Mouse (Mus musculus): Measurements from ENCODE around the gene Phf21b.

DNA sequence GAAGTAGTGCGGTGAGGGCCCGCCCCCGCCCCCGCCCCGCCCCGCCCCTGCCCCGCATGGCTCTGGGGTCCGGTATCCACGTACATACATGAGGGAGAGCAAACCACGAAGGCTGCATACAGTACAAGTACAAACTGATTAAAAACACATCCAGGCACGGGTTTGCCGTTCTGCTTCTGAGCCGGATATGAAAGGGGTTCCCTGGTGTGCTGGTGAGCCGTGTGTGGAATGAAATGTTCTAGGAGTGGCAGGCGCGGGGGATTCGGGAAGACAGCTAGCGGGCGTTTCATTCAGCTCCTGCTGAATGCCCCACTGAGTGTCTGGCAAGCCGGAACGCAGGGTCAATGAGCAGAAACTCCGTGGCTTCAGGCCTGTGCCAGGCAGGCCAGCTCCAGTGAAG, 99.4 kb downstream of the Phf21b start:
- TF ChIP-seq CTCF (IDR thresholded peaks at IDR 0.05; ENCODE audit: borderline replicate concordance, insufficient read depth, low read length) = no peak
- TF ChIP-seq POLR2A (IDR thresholded peaks at IDR 0.05; ENCODE audit: low read depth, low read length) = no peak

Measured in embryonic fibroblast, embryonic 13.5 days (primary cell).